Mouse (Mus musculus): ENCODE results near the gene Pcgf2. TPM values are rescaled to one million over a fixed set of nuclear protein-coding genes. Genes with fewer than 3 reads are reported as not detected.
A peak's percentile ranks its signal among the peaks of the same experiment; 100 is the strongest.

Gene Pcgf2
- total RNA-seq, 1 experiment = 20.1 TPM

- Histone ChIP-seq H3K9ac (ENCODE audit: insufficient read depth, low read depth, low read length, poor library complexity, severe bottlenecking) (no peak overlapping the region), H3K9me3 (ENCODE audit: control insufficient read depth, insufficient read depth, low read depth, low read length) (no peaks in the 10 kb centered on the region), H3K4me1 (ENCODE audit: control insufficient read depth in 2 of 2, insufficient read depth in 2 of 2, low read length in 2 of 2, poor library complexity in 1 of 2) (peaks cover 0 to 27% of the 10 kb centered on the region in 2 experiments; a peak in 2 of 4 replicates), H3K4me3 (ENCODE audit: insufficient read depth in 1 of 2, low read depth in 1 of 2, low read length in 2 of 2, poor library complexity in 1 of 2, severe bottlenecking in 1 of 2) (no peak overlapping the region), H3K27ac (ENCODE audit: insufficient read depth, low read depth, low read length, poor library complexity, severe bottlenecking) (no peak overlapping the region), H3K36me3 (ENCODE audit: control insufficient read depth, insufficient read depth, low read length, poor library complexity, severe bottlenecking) (peaks cover 3% of the 10 kb centered on the region; the same call in 1 of the 2 replicates)
- TF ChIP-seq ZNF384 (IDR thresholded peaks at IDR 0.05; ENCODE audit: low read depth, low read length) (no peak), MAFK (IDR thresholded peaks at IDR 0.05; ENCODE audit: insufficient read depth, low read depth, low read length) (no peak), HCFC1 (IDR thresholded peaks at IDR 0.05; ENCODE audit: borderline replicate concordance, insufficient read depth, low read length) (no peak), ZC3H11A (IDR thresholded peaks at IDR 0.05; ENCODE audit: borderline replicate concordance, low read depth, low read length) (no peak), CHD2 (IDR thresholded peaks at IDR 0.05; ENCODE audit: low read depth, low read length) (no peak)
- no peak for DNase-seq (ENCODE audit: low read depth, low spot score)
- in situ Hi-C loops (cut with MboI; ENCODE audit: low sequenced_read_pairs in 2 of 2, unreplicated experiment in 2 of 2) = no loop called here
Measured at GRCm38 (mm10) chr11:97742157-97742556, 41.9 kb upstream of the Pcgf2 start.

DNA sequence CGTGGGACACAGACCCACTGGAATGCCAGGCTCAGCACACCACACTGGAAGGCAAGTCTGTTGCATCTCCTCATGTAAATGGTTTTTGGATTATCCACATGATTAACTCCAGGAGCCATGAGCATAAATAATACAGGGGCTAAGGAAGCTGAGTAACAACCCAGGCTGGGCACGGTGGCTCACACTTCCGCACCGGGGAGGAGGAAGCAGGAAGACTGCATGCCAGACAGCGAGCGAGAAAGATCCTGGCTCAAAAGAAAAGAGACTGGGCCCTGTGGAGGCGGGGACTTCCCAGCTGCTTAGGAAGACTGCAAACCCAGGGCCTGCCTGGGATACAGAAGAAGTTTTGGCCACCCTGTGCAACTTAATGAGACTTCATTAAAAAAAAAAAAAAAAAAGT lies 39.9 kb upstream of the Pcgf2 start:
- no peak for DNase-seq (ENCODE audit: low read depth, low spot score)
- H3K4me1 ChIP-seq (ENCODE audit: control insufficient read depth in 2 of 2, insufficient read depth in 2 of 2, low read length in 2 of 2, poor library complexity in 1 of 2) = peaks cover 0 to 27% of the 10 kb centered on the region in 2 experiments; a peak in 2 of 4 replicates

GRCm38 (mm10) chr11:97739155-97739554 lies 38.9 kb upstream of the Pcgf2 start:
- peak; percentile 65 for DNase-seq (ENCODE audit: low read depth, low spot score)
- Histone ChIP-seq H3K36me3 (ENCODE audit: control insufficient read depth, insufficient read depth, low read length, poor library complexity, severe bottlenecking) (no peaks in the 10 kb centered on the region), H3K9me3 (ENCODE audit: control insufficient read depth, insufficient read depth, low read depth, low read length) (no peaks in the 10 kb centered on the region), H3K4me3 (ENCODE audit: insufficient read depth in 1 of 2, low read depth in 1 of 2, low read length in 2 of 2, poor library complexity in 1 of 2, severe bottlenecking in 1 of 2) (no peak overlapping the region), H3K9ac (ENCODE audit: insufficient read depth, low read depth, low read length, poor library complexity, severe bottlenecking) (no peak overlapping the region), H3K4me1 (ENCODE audit: control insufficient read depth in 2 of 2, insufficient read depth in 2 of 2, low read length in 2 of 2, poor library complexity in 1 of 2) (peaks cover 0 to 27% of the 10 kb centered on the region in 2 experiments; a peak in 2 of 4 replicates), H3K27ac (ENCODE audit: insufficient read depth, low read depth, low read length, poor library complexity, severe bottlenecking) (no peak overlapping the region)
- in situ Hi-C loops (cut with MboI; ENCODE audit: low sequenced_read_pairs in 2 of 2, unreplicated experiment in 2 of 2) = no loop called here
- TF ChIP-seq CHD2 (IDR thresholded peaks at IDR 0.05; ENCODE audit: low read depth, low read length) = no peak
- no peak for TF ChIP-seq HCFC1 (IDR thresholded peaks at IDR 0.05; ENCODE audit: borderline replicate concordance, insufficient read depth, low read length)
- no peak for TF ChIP-seq MAFK (IDR thresholded peaks at IDR 0.05; ENCODE audit: insufficient read depth, low read depth, low read length)
- no peak for TF ChIP-seq ZNF384 (IDR thresholded peaks at IDR 0.05; ENCODE audit: low read depth, low read length)
- TF ChIP-seq ZC3H11A (IDR thresholded peaks at IDR 0.05; ENCODE audit: borderline replicate concordance, low read depth, low read length) = no peak

More for the DNA sequence above, 39.9 kb upstream of the Pcgf2 start:
- Histone ChIP-seq H3K9ac (ENCODE audit: insufficient read depth, low read depth, low read length, poor library complexity, severe bottlenecking) (peak overlapping the region; percentile 45; the same call in 1 of the 2 replicates), H3K27ac (ENCODE audit: insufficient read depth, low read depth, low read length, poor library complexity, severe bottlenecking) (0 out of 2 replicates have a peak overlapping the region, but pooled peaks have one; percentile 8), H3K4me3 (ENCODE audit: insufficient read depth in 1 of 2, low read depth in 1 of 2, low read length in 2 of 2, poor library complexity in 1 of 2, severe bottlenecking in 1 of 2) (no peak overlapping the region; a peak in 1 of 4 replicates), H3K9me3 (ENCODE audit: control insufficient read depth, insufficient read depth, low read depth, low read length) (no peaks in the 10 kb centered on the region), H3K36me3 (ENCODE audit: control insufficient read depth, insufficient read depth, low read length, poor library complexity, severe bottlenecking) (no peaks in the 10 kb centered on the region)
- in situ Hi-C loops (cut with MboI; ENCODE audit: low sequenced_read_pairs in 2 of 2, unreplicated experiment in 2 of 2) = no loop called here
- TF ChIP-seq MAFK (IDR thresholded peaks at IDR 0.05; ENCODE audit: insufficient read depth, low read depth, low read length) (no peak), HCFC1 (IDR thresholded peaks at IDR 0.05; ENCODE audit: borderline replicate concordance, insufficient read depth, low read length) (no peak), ZC3H11A (IDR thresholded peaks at IDR 0.05; ENCODE audit: borderline replicate concordance, low read depth, low read length) (no peak), CHD2 (IDR thresholded peaks at IDR 0.05; ENCODE audit: low read depth, low read length) (no peak), ZNF384 (IDR thresholded peaks at IDR 0.05; ENCODE audit: low read depth, low read length) (no peak)

GRCm38 (mm10) chr11:97738703-97739102 lies 38.4 kb upstream of the Pcgf2 start:
- TF ChIP-seq ZC3H11A (IDR thresholded peaks at IDR 0.05; ENCODE audit: borderline replicate concordance, low read depth, low read length) (no peak; the same call in 1 of the 2 replicates), CHD2 (IDR thresholded peaks at IDR 0.05; ENCODE audit: low read depth, low read length) (no peak), MAFK (IDR thresholded peaks at IDR 0.05; ENCODE audit: insufficient read depth, low read depth, low read length) (no peak), ZNF384 (IDR thresholded peaks at IDR 0.05; ENCODE audit: low read depth, low read length) (no peak), HCFC1 (IDR thresholded peaks at IDR 0.05; ENCODE audit: borderline replicate concordance, insufficient read depth, low read length) (no peak)
- Histone ChIP-seq H3K27ac (ENCODE audit: insufficient read depth, low read depth, low read length, poor library complexity, severe bottlenecking) (no peak overlapping the region), H3K4me1 (ENCODE audit: control insufficient read depth in 2 of 2, insufficient read depth in 2 of 2, low read length in 2 of 2, poor library complexity in 1 of 2) (peaks cover 0 to 25% of the 10 kb centered on the region in 2 experiments; a peak in 2 of 4 replicates), H3K4me3 (ENCODE audit: insufficient read depth in 1 of 2, low read depth in 1 of 2, low read length in 2 of 2, poor library complexity in 1 of 2, severe bottlenecking in 1 of 2) (no peak overlapping the region), H3K9me3 (ENCODE audit: control insufficient read depth, insufficient read depth, low read depth, low read length) (no peaks in the 10 kb centered on the region), H3K9ac (ENCODE audit: insufficient read depth, low read depth, low read length, poor library complexity, severe bottlenecking) (no peak overlapping the region), H3K36me3 (ENCODE audit: control insufficient read depth, insufficient read depth, low read length, poor library complexity, severe bottlenecking) (no peaks in the 10 kb centered on the region)
- DNase-seq (ENCODE audit: low read depth, low spot score) = peak; percentile 47
- in situ Hi-C loops (cut with MboI; ENCODE audit: low sequenced_read_pairs in 2 of 2, unreplicated experiment in 2 of 2) = no loop called here
